Mouse (Mus musculus) neural tube, embryonic 15.5 days (tissue): ENCODE measurements at regions not wholly inside any gene's neighbourhood (a gene's known extent, or its start where the extent isn't known, plus 50 kb on each side); places are given as distances from the start of the nearest gene placed in this dataset.

ENCODE experiments used
- ATAC-seq: fragments of 200-750 bp; cut with Nextera tagmentation; 2 replicates; pipeline ENCODE4 v1.8.0; 2017; ENCODE audit warnings: mild to moderate bottlenecking, moderate TSS enrichment, moderate library complexity; ENCODE audit not compliant: low FRiP score
- H3K27ac ChIP-seq: fragments of 300-500 bp; sonication (generic); replicated peaks from 2 replicates; pipeline ENCODE4 v1.5.1; 2015; ENCODE audit warnings: mild to moderate bottlenecking, inconsistent platforms
- H3K27me3 ChIP-seq: fragments of 300-500 bp; sonication (generic); replicated peaks from 2 replicates; pipeline ENCODE4 v1.6.1; 2015; ENCODE audit warnings: inconsistent platforms
- H3K36me3 ChIP-seq: fragments of 300-500 bp; sonication (generic); 2 replicates; pipeline ENCODE4 v1.6.1; 2015; ENCODE audit warnings: inconsistent platforms
- H3K4me1 ChIP-seq: fragments of 300-500 bp; sonication (generic); 2 replicates; pipeline ENCODE4 v1.6.1; 2015; ENCODE audit warnings: inconsistent platforms
- H3K4me2 ChIP-seq: fragments of 300-500 bp; sonication (generic); 2 replicates; pipeline ENCODE4 v1.6.1; 2015; ENCODE audit warnings: inconsistent platforms, mild to moderate bottlenecking, moderate library complexity
- H3K4me3 ChIP-seq: fragments of 300-500 bp; sonication (generic); replicated peaks from 2 replicates; pipeline ENCODE4 v1.5.1; 2015; ENCODE audit warnings: mild to moderate bottlenecking, inconsistent platforms
- H3K9ac ChIP-seq: fragments of 300-500 bp; sonication (generic); replicated peaks from 2 replicates; pipeline ENCODE4 v1.6.1; 2015; ENCODE audit warnings: mild to moderate bottlenecking, inconsistent platforms
- H3K9me3 ChIP-seq: fragments of 300-500 bp; sonication (generic); replicated peaks from 2 replicates; pipeline ENCODE4 v1.6.1; 2016; ENCODE audit warnings: inconsistent platforms
- WGBS: fragments of 180-500 bp; shearing (Covaris S2); methylation state at CpG from one replicate; pipeline ENCODE4 v1.1.7; 2015; ENCODE audit warnings: mixed read lengths; 5-methylcytosine and 5-hydroxymethylcytosine counted together

GRCm38 (mm10) chr10:117896911-117897643 lies 51.2 kb upstream of the Rap1b start:
- Histone ChIP-seq H3K36me3 (no peaks in the 10 kb centered on the region), H3K9me3 (no peaks in the 10 kb centered on the region), H3K27me3 (no peaks in the 10 kb centered on the region), H3K27ac (no peak overlapping the region), H3K4me2 (no peak overlapping the region), H3K9ac (no peak overlapping the region), H3K4me1 (no peaks in the 10 kb centered on the region), H3K4me3 (no peak overlapping the region)
- 76% methylated on average over 12 of the region's 12 CpGs for WGBS
- no peak for ATAC-seq

- no peaks in the 10 kb centered on the region for H3K27me3 ChIP-seq
Observed at GRCm38 (mm10) chr10:117897766-117898165, 51.9 kb upstream of the Rap1b start.

GRCm38 (mm10) chr10:117898391-117898790 lies 52.6 kb upstream of the Rap1b start:
- no peaks in the 10 kb centered on the region for H3K4me1 ChIP-seq
- H3K4me2 ChIP-seq: no peak overlapping the region
- H3K9me3 ChIP-seq: no peaks in the 10 kb centered on the region
- no peak overlapping the region for H3K9ac ChIP-seq
- 88% methylated on average over 3 of the region's 3 CpGs for WGBS
- H3K27ac ChIP-seq: no peak overlapping the region
- no peak for ATAC-seq
- H3K4me3 ChIP-seq: no peak overlapping the region
- no peaks in the 10 kb centered on the region for H3K27me3 ChIP-seq
- no peaks in the 10 kb centered on the region for H3K36me3 ChIP-seq

More at GRCm38 (mm10) chr10:117897766-117898165, 51.9 kb upstream of the Rap1b start:
- Histone ChIP-seq H3K36me3 (no peaks in the 10 kb centered on the region), H3K4me3 (no peak overlapping the region), H3K27ac (no peak overlapping the region), H3K9ac (no peak overlapping the region), H3K4me2 (no peak overlapping the region), H3K9me3 (no peaks in the 10 kb centered on the region), H3K4me1 (no peaks in the 10 kb centered on the region)
- WGBS: 77% methylated on average over 5 of the region's 5 CpGs
- ATAC-seq: no peak

- Histone ChIP-seq H3K9ac (no peak overlapping the region), H3K27ac (no peak overlapping the region), H3K36me3 (no peaks in the 10 kb centered on the region), H3K27me3 (no peaks in the 10 kb centered on the region), H3K9me3 (no peaks in the 10 kb centered on the region), H3K4me2 (no peak overlapping the region), H3K4me1 (no peaks in the 10 kb centered on the region), H3K4me3 (no peak overlapping the region)
- ATAC-seq: no peak
- 68% methylated on average over 13 of the region's 13 CpGs for WGBS
Observed at GRCm38 (mm10) chr10:117899410-117899935, 53.6 kb upstream of the Rap1b start.

- no peaks in the 10 kb centered on the region for H3K36me3 ChIP-seq
- H3K9ac ChIP-seq: peak overlapping the region; percentile 36
- no peaks in the 10 kb centered on the region for H3K27me3 ChIP-seq
- peak overlapping the region; percentile 38 for H3K4me3 ChIP-seq
- no peak for ATAC-seq
- peak overlapping the region; percentile 38; the same call in 1 of the 2 replicates for H3K27ac ChIP-seq
- H3K4me2 ChIP-seq: peak overlapping the region; percentile 67
- WGBS: 15% methylated on average over 27 of the region's 27 CpGs
- H3K9me3 ChIP-seq: no peaks in the 10 kb centered on the region
- peaks cover 10% of the 10 kb centered on the region for H3K4me1 ChIP-seq
Observed at GRCm38 (mm10) chr10:117905666-117906266, 59.9 kb upstream of the Rap1b start.

- H3K9me3 ChIP-seq: no peaks in the 10 kb centered on the region
- H3K27me3 ChIP-seq: no peaks in the 10 kb centered on the region
- H3K27ac ChIP-seq: peak overlapping the region; percentile 41; the same call in 1 of the 2 replicates
- WGBS: 32% methylated on average over 11 of the region's 11 CpGs
- peak overlapping the region; percentile 67 for H3K4me2 ChIP-seq
- peaks cover 10% of the 10 kb centered on the region for H3K4me1 ChIP-seq
- no peaks in the 10 kb centered on the region for H3K36me3 ChIP-seq
- peak overlapping the region; percentile 38 for H3K4me3 ChIP-seq
- H3K9ac ChIP-seq: peak overlapping the region; percentile 36
- ATAC-seq: peak; percentile 59; the same call in 1 of the 2 replicates
Observed at GRCm38 (mm10) chr10:117906267-117906811, 60.5 kb upstream of the Rap1b start.

GRCm38 (mm10) chr10:117908079-117908675 lies 62.3 kb upstream of the Rap1b start:
- H3K4me2 ChIP-seq: no peak overlapping the region
- 69% methylated on average over 16 of the region's 16 CpGs for WGBS
- no peak overlapping the region for H3K4me3 ChIP-seq
- ATAC-seq: no peak
- H3K27ac ChIP-seq: no peak overlapping the region
- H3K36me3 ChIP-seq: no peaks in the 10 kb centered on the region
- peaks cover 10% of the 10 kb centered on the region for H3K4me1 ChIP-seq
- no peaks in the 10 kb centered on the region for H3K27me3 ChIP-seq
- no peak overlapping the region for H3K9ac ChIP-seq
- H3K9me3 ChIP-seq: no peaks in the 10 kb centered on the region

GRCm38 (mm10) chr10:117909155-117909554 lies 63.3 kb upstream of the Rap1b start:
- no peaks in the 10 kb centered on the region for H3K9me3 ChIP-seq
- no peak for ATAC-seq
- no peak overlapping the region for H3K4me2 ChIP-seq
- H3K27me3 ChIP-seq: no peaks in the 10 kb centered on the region
- H3K27ac ChIP-seq: no peak overlapping the region
- H3K9ac ChIP-seq: no peak overlapping the region
- H3K4me1 ChIP-seq: peaks cover 10% of the 10 kb centered on the region
- no peak overlapping the region for H3K4me3 ChIP-seq
- H3K36me3 ChIP-seq: no peaks in the 10 kb centered on the region
- 87% methylated on average over 4 of the region's 4 CpGs for WGBS

GRCm38 (mm10) chr10:117909811-117910239 lies 64.0 kb upstream of the Rap1b start:
- WGBS: 78% methylated on average over 11 of the region's 11 CpGs
- H3K4me1 ChIP-seq: peaks cover 10% of the 10 kb centered on the region
- H3K9ac ChIP-seq: no peak overlapping the region
- no peak overlapping the region for H3K27ac ChIP-seq
- H3K9me3 ChIP-seq: no peaks in the 10 kb centered on the region
- no peak overlapping the region for H3K4me3 ChIP-seq
- H3K36me3 ChIP-seq: no peaks in the 10 kb centered on the region
- no peak for ATAC-seq
- no peaks in the 10 kb centered on the region for H3K27me3 ChIP-seq
- no peak overlapping the region for H3K4me2 ChIP-seq

- Histone ChIP-seq H3K4me1 (peaks cover 9% of the 10 kb centered on the region), H3K4me3 (no peak overlapping the region), H3K4me2 (no peak overlapping the region), H3K27me3 (no peaks in the 10 kb centered on the region), H3K27ac (no peak overlapping the region), H3K9me3 (no peaks in the 10 kb centered on the region), H3K36me3 (no peaks in the 10 kb centered on the region), H3K9ac (no peak overlapping the region)
- ATAC-seq: no peak
- WGBS: 90% methylated on average over 7 of the region's 7 CpGs
Observed at GRCm38 (mm10) chr10:117910426-117910825, 64.6 kb upstream of the Rap1b start.

- Histone ChIP-seq H3K27ac (no peak overlapping the region), H3K4me3 (no peak overlapping the region), H3K27me3 (no peaks in the 10 kb centered on the region), H3K36me3 (no peaks in the 10 kb centered on the region), H3K9ac (no peak overlapping the region), H3K4me1 (no peaks in the 10 kb centered on the region), H3K9me3 (no peaks in the 10 kb centered on the region), H3K4me2 (no peak overlapping the region)
- 92% methylated on average over 4 of the region's 4 CpGs for WGBS
- no peak for ATAC-seq
Observed at GRCm38 (mm10) chr10:117915011-117915735, 69.3 kb upstream of the Rap1b start.
